Mouse (Mus musculus): Measurements from ENCODE around the gene Plekho2.

- TF ChIP-seq CTCF (IDR thresholded peaks at IDR 0.05; ENCODE audit: extremely low read depth, insufficient read depth, low read length) (no peak), POLR2A (IDR thresholded peaks at IDR 0.05; ENCODE audit: extremely low read depth, insufficient read depth, low read length) (no peak)
Measured at GRCm38 (mm10) chr9:65502721-65503505, 76.9 kb downstream of the Plekho2 start.
